Mouse (Mus musculus) neural tube, embryonic 13.5 days (tissue): ENCODE results near the gene Nelfcd. TPM values are rescaled to one million over a fixed set of nuclear protein-coding genes. Genes with fewer than 3 reads are reported as not detected.

Source experiments
- ATAC-seq: fragments of 200-750 bp; cut with Nextera tagmentation; 2 replicates; pipeline ENCODE4 v1.8.0; 2017; ENCODE audit warnings: low read depth, mild to moderate bottlenecking, moderate TSS enrichment, moderate library complexity
- H3K27ac ChIP-seq: fragments of 300-500 bp; sonication (generic); replicated peaks from 2 replicates; pipeline ENCODE4 v1.5.1; 2015; ENCODE audit warnings: moderate library complexity, mild to moderate bottlenecking, inconsistent platforms
- H3K27me3 ChIP-seq: fragments of 300-500 bp; sonication (generic); 2 replicates; pipeline ENCODE4 v1.6.1; 2015; ENCODE audit warnings: mild to moderate bottlenecking, inconsistent platforms
- H3K36me3 ChIP-seq: fragments of 300-500 bp; sonication (generic); 2 replicates; pipeline ENCODE4 v1.6.1; 2015; ENCODE audit warnings: mild to moderate bottlenecking, inconsistent platforms
- H3K4me1 ChIP-seq: fragments of 300-500 bp; sonication (generic); replicated peaks from 2 replicates; pipeline ENCODE4 v1.6.1; 2015; ENCODE audit warnings: inconsistent platforms
- H3K4me2 ChIP-seq: fragments of 300-500 bp; sonication (generic); 2 replicates; pipeline ENCODE4 v1.6.1; 2015; ENCODE audit warnings: inconsistent platforms, mild to moderate bottlenecking, moderate library complexity
- H3K4me3 ChIP-seq: fragments of 300-500 bp; sonication (generic); 2 replicates; pipeline ENCODE4 v1.5.1; 2015; ENCODE audit warnings: mild to moderate bottlenecking, inconsistent platforms
- H3K9ac ChIP-seq: fragments of 300-500 bp; sonication (generic); 2 replicates; pipeline ENCODE4 v1.6.1; 2015; ENCODE audit warnings: moderate library complexity, mild to moderate bottlenecking, inconsistent platforms
- H3K9me3 ChIP-seq: fragments of 300-500 bp; sonication (generic); 2 replicates; pipeline ENCODE4 v1.6.1; 2016; ENCODE audit warnings: inconsistent platforms
- WGBS: fragments of 180-500 bp; shearing (Covaris S2); methylation state at CpG from one replicate; pipeline ENCODE4 v1.1.7; 2015; 5-methylcytosine and 5-hydroxymethylcytosine counted together
- polyA plus RNA-seq: library from polyadenylated mRNA; unstranded; fragments of >200 nt; fragmentation: Nextera tagmentation; extraction: Ambion mirVana; gene quantifications from 2 replicates; pipeline ENCODE4 v1.2.1, GENCODE M21; 2015

Gene Nelfcd
- polyA plus RNA-seq, 1 experiment from 2014 or later = 97.4 TPM

DNA sequence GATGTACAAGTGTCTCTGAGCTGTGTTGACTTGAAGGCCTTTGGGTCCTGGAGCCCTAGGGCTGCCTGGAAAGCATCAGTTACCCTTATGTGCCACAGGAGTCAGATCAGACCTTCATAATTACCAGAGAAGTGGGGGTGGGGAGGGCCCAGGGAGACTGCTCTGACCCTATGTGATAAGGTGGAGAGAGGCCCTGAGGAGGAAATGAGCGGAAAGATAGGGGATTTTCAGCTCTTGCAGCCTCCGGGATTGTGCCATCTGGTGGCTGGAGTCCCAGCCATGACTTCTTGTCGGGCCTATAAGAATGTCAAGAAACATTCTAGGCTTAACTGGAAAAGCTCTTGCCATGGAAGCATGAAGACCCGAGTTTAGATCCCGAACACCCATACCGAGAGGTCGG is 38.1 kb downstream of the Nelfcd start:
- H3K4me1 ChIP-seq = no peaks in the 10 kb centered on the region
- H3K9ac ChIP-seq = no peak overlapping the region
- no peak overlapping the region for H3K4me3 ChIP-seq
- no peak for ATAC-seq
- H3K36me3 ChIP-seq = no peaks in the 10 kb centered on the region
- no peaks in the 10 kb centered on the region for H3K27me3 ChIP-seq
- no peak overlapping the region for H3K27ac ChIP-seq
- H3K9me3 ChIP-seq = no peaks in the 10 kb centered on the region
- H3K4me2 ChIP-seq = no peak overlapping the region
- WGBS = 76% methylated on average over 7 of the region's 7 CpGs

DNA sequence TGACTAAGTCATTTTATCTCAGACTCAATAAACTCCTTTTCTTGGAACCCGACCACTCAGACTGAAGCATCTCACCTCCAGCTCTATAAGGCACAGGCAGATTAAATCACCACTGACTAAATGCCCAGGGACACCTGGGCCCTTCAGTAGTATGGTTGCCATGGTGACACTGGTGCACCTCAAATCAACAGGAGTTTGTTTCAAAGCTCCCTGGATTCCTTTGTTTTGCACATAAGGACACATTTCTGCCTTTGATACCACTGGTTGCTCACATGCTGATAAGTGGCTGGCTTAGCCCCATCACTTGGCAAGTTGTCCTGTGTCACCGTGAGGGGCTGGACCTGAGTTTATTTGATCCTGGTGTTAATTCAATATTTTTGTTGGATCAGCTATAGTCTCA is 43.8 kb downstream of the Nelfcd start:
- Histone ChIP-seq H3K9me3 (no peaks in the 10 kb centered on the region), H3K4me3 (no peak overlapping the region), H3K4me2 (no peak overlapping the region), H3K36me3 (peaks cover 30% of the 10 kb centered on the region), H3K27me3 (no peaks in the 10 kb centered on the region), H3K27ac (no peak overlapping the region), H3K9ac (no peak overlapping the region), H3K4me1 (peaks cover 12% of the 10 kb centered on the region)
- no peak for ATAC-seq
- 64% methylated on average over 2 of the region's 2 CpGs for whole genome bisulfite sequencing

DNA sequence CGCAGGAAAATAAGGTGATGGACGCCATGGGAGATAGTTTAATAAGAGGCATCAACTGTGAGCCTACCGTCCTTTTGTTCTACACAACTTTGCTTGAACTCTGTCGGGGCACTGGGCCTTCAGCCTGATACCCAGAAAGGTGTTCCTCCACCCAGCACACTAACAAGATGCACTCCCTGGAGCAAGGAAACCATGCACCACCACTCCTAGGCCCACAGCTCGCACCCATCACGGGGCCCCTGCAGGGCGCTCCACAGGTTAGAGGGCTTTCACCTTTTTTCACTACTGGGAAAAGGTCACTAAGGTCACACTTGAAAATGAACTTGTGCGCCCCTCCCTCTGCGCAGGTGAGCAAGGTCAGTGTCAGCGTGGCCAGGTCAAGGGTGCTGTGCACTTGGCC is 47.8 kb downstream of the Nelfcd start:
- peak; percentile 62 for ATAC-seq
- peak overlapping the region; percentile 79 for H3K4me3 ChIP-seq
- H3K9ac ChIP-seq = peak overlapping the region; percentile 89
- H3K4me1 ChIP-seq = peaks cover 12% of the 10 kb centered on the region
- WGBS = 46% methylated on average over 10 of the region's 10 CpGs
- peak overlapping the region; percentile 72; the same call in 1 of the 2 replicates for H3K27ac ChIP-seq
- peak overlapping the region; percentile 97 for H3K4me2 ChIP-seq
- no peaks in the 10 kb centered on the region for H3K27me3 ChIP-seq
- no peaks in the 10 kb centered on the region for H3K9me3 ChIP-seq
- H3K36me3 ChIP-seq = peaks cover 60% of the 10 kb centered on the region

DNA sequence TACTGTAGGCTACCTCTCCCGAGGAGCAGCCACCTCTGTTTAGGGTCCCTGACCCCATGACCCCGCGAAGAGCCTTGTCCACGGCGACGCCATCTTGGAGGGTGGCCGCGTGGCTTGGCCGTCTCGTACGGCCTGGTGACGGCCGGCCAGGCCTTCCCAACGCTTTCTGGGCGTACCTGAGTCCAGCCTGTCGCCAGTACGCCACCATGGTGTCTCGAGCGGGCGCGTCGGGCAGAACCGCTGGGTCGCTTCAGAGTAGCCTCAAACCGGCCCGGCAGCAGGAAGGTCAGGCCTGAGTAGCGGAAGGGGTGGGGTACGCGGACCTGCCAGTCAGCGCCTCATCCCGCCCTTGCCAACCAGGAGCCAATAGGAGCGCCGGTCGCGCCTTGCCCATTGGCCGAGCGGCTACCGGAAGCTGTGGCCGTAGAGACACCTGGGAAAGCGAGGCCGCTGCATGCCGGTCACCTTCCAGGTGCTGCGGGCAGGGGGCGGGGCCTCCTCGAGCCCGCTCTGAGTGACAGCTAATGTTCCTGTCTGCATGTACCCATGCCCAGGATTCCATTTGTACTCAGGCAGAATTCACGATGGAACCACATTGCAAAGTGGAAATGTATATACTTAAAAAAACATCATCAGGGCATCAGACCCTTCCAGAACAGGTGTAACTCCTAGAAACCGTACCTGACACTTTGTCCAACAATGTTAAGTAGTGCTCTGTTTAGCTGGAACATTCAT is 48.4 kb downstream of the Nelfcd start, which contains the start of gene Atp5e:
Gene Atp5e (minus strand): TSS at position 317 of the 735 bp plus-strand sequence.
- H3K4me3 ChIP-seq = peak within 1 kb of the TSS; percentile 79
- H3K27ac ChIP-seq = peak within 1 kb of the TSS; percentile 72
- ATAC-seq = peak; percentile 99
- H3K4me2 ChIP-seq = peak within 1 kb of the TSS; percentile 97
- peaks cover 12% of the 10 kb centered on the region for H3K4me1 ChIP-seq
- no peaks in the 10 kb centered on the region for H3K9me3 ChIP-seq
- H3K36me3 ChIP-seq = peaks cover 64% of the 10 kb centered on the region
- no peaks in the 10 kb centered on the region for H3K27me3 ChIP-seq
- WGBS = 3% methylated on average over 48 of the region's 48 CpGs
- H3K9ac ChIP-seq = peak within 1 kb of the TSS; percentile 89

DNA sequence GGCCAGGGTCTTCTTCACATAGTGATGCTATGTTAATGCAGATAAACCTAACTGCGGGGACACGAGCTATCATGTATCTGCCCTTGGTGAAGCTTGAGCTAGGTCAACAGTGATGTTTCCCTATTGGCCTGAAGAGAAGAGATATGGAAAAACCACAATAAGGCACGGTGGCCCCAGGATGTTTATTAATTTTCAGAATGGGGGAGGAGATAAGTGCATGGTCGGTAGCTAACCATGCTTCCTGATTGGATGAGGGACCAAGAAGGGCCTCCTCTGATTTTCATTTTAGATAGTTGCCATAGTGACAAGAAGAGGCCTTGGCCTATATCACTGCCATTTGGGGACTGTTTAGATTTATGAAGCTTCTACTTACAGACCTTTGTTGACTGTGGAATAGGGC is 54.7 kb downstream of the Nelfcd start:
- 85% methylated on average over 4 of the region's 4 CpGs for WGBS

DNA sequence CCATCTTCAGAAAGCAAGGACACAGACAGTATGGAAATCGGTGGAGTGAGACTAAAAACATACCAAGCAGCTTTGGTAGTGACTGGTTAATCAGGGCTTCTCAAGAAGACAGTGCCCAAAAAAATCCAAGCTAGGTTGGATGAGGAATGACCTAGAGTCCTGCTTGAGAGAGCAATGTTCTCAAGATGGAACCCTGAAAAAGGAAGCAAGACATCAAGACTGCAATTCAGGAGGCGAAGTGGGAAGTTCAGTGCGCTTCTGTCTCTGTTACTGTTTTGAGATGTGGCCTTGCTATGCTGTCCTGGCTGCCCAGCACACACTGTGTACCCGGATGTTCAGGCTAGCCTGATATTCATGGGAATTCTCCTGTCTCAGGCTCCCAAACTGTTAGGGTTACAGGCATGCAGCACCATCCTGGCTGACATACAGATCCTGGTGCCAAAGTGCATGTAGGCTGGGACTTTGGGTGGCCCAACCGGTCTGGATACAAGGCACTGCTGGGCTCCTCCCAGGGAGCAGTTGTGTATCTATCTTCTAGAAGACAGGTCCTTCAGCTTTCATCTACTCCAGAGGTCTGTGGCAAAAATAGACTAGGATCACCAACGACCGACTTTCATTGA is 55.3 kb downstream of the Nelfcd start:
- WGBS = 92% methylated on average over 7 of the region's 7 CpGs
- Histone ChIP-seq H3K4me1 (peaks cover 18% of the 10 kb centered on the region), H3K9ac (no peak overlapping the region)

More for the DNA sequence above, 54.7 kb downstream of the Nelfcd start:
- H3K36me3 ChIP-seq = peaks cover 36% of the 10 kb centered on the region
- H3K27me3 ChIP-seq = no peaks in the 10 kb centered on the region
- H3K9me3 ChIP-seq = no peaks in the 10 kb centered on the region
- H3K4me1 ChIP-seq = peaks cover 18% of the 10 kb centered on the region
- H3K4me3 ChIP-seq = no peak overlapping the region
- no peak for ATAC-seq
- no peak overlapping the region for H3K27ac ChIP-seq
- H3K4me2 ChIP-seq = no peak overlapping the region
- no peak overlapping the region for H3K9ac ChIP-seq

DNA sequence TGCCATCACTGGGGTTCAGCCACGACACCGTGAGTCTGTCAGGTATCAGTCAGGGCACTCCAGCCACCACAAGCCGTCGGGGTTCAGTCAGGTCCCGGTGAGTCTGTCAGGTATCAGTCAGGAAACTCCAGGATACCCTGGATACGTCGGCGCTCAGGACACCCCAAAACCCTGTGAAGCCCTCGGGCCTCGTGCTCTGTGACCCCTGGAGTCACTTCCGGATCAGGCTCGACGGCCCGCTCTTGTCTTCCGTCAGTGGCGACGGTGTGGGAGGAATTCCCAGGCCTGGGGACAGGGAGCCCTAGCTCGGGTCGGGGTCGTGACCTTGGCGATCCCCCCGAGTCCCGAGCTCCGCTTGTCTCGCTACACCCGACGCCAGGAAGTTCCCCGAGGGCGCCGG is 56.8 kb downstream of the Nelfcd start:
- peak overlapping the region; percentile 90 for H3K4me3 ChIP-seq
- peak; percentile 54; the same call in 1 of the 2 replicates for ATAC-seq
- peak overlapping the region; percentile 85 for H3K9ac ChIP-seq
- no peaks in the 10 kb centered on the region for H3K27me3 ChIP-seq
- 8% methylated on average over 30 of the region's 30 CpGs for WGBS
- peak overlapping the region; percentile 76 for H3K4me2 ChIP-seq
- H3K4me1 ChIP-seq = peaks cover 18% of the 10 kb centered on the region
- H3K9me3 ChIP-seq = no peaks in the 10 kb centered on the region
- H3K27ac ChIP-seq = peak overlapping the region; percentile 65
- peaks cover 16% of the 10 kb centered on the region for H3K36me3 ChIP-seq

More for the DNA sequence above, 55.3 kb downstream of the Nelfcd start:
- H3K9me3 ChIP-seq = no peaks in the 10 kb centered on the region
- H3K4me3 ChIP-seq = no peak overlapping the region
- H3K27me3 ChIP-seq = no peaks in the 10 kb centered on the region
- ATAC-seq = no peak
- no peak overlapping the region for H3K27ac ChIP-seq
- H3K4me2 ChIP-seq = no peak overlapping the region
- peaks cover 31% of the 10 kb centered on the region for H3K36me3 ChIP-seq

DNA sequence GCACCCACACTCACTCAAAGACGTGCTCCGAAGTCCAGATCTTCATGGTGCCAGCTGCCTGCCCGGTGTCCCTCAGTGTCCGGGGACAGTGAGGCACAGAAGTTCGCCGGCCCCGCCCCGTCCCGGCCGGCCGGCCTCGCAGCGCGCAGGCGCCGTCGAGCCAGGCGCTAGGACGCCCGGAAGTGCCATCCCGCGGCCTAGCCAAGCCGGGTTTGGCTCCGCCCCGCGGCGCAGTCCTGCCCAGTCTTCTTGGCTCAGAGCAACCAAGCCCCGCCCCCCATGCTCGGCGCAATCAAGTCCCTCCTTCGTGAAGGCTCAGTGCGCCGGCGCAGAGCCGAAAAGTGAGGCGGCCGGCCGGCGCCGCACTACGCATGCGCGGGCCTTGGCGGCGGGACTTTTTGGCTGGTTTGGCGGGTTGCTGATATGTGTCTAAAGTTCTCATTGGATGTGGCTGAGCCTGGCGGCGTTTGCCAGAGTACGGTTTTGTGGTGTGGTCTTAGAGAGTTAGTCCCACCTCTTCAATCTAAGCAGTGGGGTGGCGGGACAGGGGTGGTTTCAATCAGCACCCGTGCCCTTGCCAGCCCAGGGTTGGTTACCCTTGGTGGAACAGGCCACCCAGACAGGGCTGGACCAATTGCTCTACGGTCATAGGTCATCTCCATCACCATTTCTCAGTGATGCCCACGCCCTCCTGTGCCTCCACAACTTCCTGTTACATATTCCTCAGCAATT is 57.4 kb downstream of the Nelfcd start, which contains the start of gene Prelid3b:
Gene Prelid3b (minus strand): TSS at position 264 of the 732 bp plus-strand sequence.
- Histone ChIP-seq H3K27ac (peak within 1 kb of the TSS; percentile 65), H3K4me3 (peak within 1 kb of the TSS; percentile 90), H3K27me3 (no peaks in the 10 kb centered on the region), H3K36me3 (peaks cover 12% of the 10 kb centered on the region), H3K4me2 (peak within 1 kb of the TSS; percentile 76), H3K9me3 (no peaks in the 10 kb centered on the region), H3K9ac (peak within 1 kb of the TSS; percentile 85), H3K4me1 (peaks cover 18% of the 10 kb centered on the region)
- WGBS = 1% methylated on average over 53 of the region's 53 CpGs
- ATAC-seq = peak; percentile 98

DNA sequence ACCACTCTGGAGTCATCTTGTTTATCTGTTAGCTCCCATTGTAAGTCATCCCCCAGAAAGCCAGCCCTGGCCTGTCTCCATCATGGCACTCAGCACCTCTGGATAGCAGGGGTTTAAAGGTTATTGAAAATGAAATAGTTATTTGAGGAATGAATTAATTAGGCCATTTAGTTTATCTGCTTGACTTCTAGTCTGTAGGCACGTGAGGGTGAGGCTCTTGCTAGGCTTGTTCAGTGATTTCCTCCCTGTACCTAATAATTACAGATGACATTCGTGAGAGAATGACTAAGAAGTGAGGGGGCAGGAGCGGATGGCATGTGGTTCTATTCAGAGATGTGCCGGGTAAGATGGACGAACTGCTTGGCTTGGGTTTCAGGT is 57.9 kb downstream of the Nelfcd start:
- no peak for ATAC-seq
- H3K9ac ChIP-seq = peak overlapping the region; percentile 66
- H3K4me3 ChIP-seq = peak overlapping the region; percentile 90
- no peaks in the 10 kb centered on the region for H3K27me3 ChIP-seq
- peaks cover 18% of the 10 kb centered on the region for H3K4me1 ChIP-seq
- no peak overlapping the region for H3K27ac ChIP-seq
- H3K9me3 ChIP-seq = no peaks in the 10 kb centered on the region
- H3K36me3 ChIP-seq = peaks cover 7% of the 10 kb centered on the region; the same call in 1 of the 2 replicates
- peak overlapping the region; percentile 76 for H3K4me2 ChIP-seq
- 87% methylated on average over 5 of the region's 5 CpGs for WGBS

Other genes starting within 250 kb of the Nelfcd start
- gene Gnas, start 131.5 kb upstream of the Nelfcd start, polyA plus RNA-seq = 1,617 and 1,631 TPM in 2 replicates
- 14.3 and 28.0 TPM in 2 replicates for gene Gm20721, start 69.1 kb upstream of the Nelfcd start, polyA plus RNA-seq
- gene Ctsz, start 23.2 kb downstream of the Nelfcd start, polyA plus RNA-seq = 89.8 and 93.7 TPM in 2 replicates
- gene Tubb1, start 34.9 kb downstream of the Nelfcd start, polyA plus RNA-seq = 1.3 and 2.2 TPM in 2 replicates
- gene Atp5e, start 48.3 kb downstream of the Nelfcd start, polyA plus RNA-seq = 736 and 807 TPM in 2 replicates
- 103 and 107 TPM in 2 replicates for gene Prelid3b, start 57.3 kb downstream of the Nelfcd start, polyA plus RNA-seq
- not detected in 2 replicates for gene Zfp831, start 227.7 kb downstream of the Nelfcd start, polyA plus RNA-seq